Mouse (Mus musculus): ENCODE measurements at regions not wholly inside any gene's neighbourhood (a gene's known extent, or its start where the extent isn't known, plus 50 kb on each side); places are given as distances from the start of the nearest gene placed in this dataset.
A peak's percentile ranks its signal among the peaks of the same experiment; 100 is the strongest.

DNA sequence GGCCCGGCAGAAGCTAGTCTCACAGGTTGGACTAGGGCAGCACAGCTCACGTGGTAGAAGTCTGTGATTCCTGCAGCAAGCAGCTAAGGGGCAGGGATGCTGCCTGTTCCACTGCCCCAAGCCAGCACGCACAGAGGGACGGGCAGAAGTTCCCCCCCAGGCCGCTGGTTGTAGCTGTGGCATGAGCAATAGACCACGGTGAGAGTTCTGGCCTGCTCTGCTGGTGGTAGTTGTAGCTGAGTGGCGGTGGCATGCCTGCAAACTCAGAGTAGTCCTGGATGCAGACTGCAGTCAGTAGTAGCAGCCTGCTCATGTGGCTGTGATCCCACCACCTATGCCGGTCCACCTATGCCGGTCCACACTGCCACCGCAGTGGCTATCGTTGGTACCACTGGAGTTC is 71.5 kb upstream of the Rpl39l start:
- DNase-seq (ENCODE audit: low read depth): no peak

DNA sequence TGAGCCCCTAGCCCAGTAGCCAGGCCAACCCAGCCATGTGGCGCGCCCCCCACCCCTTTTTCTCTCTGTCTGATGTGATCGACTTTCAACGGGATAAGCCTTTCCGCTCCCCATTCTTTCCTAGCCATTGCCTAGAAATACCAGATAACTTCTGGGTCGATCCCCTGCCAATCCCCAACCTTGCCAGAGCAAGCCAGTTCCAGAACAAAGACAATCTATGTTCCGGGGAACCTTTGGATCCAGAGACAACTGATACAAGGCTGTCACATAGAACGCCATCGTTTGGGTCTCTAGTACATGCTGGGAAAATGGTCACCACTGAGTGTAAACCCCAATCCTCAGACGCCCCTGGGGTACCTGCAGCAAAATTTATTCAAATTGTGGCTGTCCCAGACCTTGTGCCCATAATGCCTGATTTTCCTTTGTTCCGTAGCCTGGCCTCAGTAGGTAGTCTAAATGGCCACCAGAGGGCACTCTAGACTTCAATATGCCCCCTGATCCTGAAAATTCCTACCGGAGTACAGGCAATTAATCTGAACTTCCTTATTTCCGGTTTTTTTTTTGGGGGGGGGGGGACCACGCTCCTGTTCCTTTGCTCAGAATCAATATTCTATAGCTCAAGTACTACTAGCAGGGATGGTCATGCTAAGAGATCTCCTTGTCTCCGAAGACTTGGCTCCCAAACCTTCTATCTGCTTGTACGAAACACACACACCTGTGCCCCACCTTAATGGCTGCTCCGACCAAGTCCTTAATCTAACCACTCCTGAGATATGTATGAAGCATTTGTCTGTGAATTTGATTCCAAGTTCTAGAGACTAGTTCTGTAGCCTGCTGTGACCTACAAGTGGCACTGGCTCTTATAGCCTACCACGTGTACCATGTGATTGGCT is 81.3 kb upstream of the Rpl39l start:
- no peak for DNase-seq (ENCODE audit: low read depth)

- no peak for DNase-seq (ENCODE audit: low read depth)
Measured at GRCm38 (mm10) chr16:10086341-10086740, 83.7 kb upstream of the Rpl39l start.

DNA sequence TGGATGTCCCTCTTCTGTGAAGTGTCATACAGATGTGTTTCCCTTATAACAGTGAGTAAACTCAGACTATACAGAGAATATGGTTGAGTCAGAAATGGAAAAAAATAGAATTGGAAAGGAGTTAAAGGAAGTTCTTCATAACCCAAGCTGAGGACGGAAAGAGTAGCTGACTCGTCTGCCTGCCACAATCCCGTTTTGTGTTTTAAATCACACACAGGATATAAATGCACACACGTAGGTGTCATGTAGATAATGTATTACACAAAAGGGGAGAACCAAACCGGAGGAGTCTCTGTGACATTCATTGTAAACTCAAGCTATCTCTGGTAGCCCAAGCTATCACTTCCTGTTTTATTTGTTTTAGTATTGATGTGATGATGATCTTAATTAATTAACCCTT is 84.6 kb upstream of the Rpl39l start:
- DNase-seq (ENCODE audit: low read depth): no peak

DNA sequence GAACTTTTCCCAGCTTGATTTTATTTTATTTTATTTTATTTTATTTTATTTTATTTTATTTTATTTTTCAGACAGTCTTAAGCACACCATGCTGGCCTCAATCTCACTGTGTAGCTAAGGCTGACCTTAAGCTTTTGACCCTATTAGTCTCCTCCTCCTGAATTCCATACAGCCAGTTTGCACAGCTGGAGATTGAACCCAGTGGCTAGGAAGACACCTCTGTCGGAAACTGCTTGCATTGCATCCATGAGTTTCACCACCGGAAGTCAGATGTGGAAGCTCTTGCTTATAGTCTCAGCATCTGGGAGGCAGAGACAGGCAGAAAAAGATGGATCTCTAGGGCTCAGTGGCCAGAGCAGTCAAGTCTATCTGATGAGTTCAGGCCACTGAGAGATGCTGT is 86.4 kb upstream of the Grin2a start:
- no peak for DNase-seq (ENCODE audit: low read depth)

DNA sequence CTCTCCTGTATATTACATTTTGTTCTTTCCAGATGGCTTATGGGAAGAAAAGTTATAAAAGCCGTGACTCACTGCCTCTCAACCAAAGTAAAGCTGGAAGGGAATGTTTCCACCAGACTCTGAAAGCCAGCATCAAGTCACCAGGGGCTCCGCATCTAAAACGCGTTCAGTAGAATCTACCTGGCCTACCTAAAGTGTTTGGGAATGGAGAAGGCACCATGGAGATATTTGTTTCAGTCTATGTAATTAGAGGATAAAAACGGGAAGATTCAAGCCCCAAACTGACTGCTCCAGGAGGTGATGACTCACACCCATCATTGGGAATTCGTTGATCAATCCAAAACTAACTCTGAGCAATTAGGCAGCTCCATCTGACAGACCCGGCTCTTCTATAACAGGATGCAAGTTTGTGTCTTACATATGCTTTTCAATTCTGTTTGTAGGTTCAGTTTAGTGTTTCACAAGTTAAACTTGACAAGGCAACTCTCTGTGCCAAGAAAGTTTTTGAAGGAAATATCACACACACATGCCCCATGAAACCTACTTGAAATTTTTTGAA is 84.8 kb upstream of the Grin2a start:
- no peak for DNase-seq (ENCODE audit: low read depth)

DNA sequence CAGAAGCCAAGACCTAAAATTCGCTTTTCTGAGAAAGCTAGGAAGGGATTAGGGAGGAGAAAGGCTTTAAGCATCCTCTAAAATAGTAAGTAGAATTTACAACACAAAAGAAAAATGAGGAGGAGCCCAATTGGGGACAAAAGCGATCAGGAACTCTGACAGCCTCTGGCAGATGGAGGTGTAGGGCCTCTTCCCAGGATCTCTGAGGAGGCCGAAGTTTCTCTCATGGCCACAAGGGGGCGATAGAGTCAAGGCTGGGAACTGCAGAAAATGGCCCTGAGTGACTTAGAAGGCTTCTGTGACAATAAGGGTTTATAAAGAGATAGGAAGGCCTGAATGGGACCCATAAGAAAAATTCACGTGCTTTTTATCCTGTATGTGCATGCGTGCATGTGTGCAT is 77.8 kb upstream of the Grin2a start:
- peak; percentile 25 for DNase-seq (ENCODE audit: low read depth)

GRCm38 (mm10) chr16:10063491-10063890 is 68.1 kb upstream of the Grin2a start:
- no peak for DNase-seq (ENCODE audit: low read depth)

DNA sequence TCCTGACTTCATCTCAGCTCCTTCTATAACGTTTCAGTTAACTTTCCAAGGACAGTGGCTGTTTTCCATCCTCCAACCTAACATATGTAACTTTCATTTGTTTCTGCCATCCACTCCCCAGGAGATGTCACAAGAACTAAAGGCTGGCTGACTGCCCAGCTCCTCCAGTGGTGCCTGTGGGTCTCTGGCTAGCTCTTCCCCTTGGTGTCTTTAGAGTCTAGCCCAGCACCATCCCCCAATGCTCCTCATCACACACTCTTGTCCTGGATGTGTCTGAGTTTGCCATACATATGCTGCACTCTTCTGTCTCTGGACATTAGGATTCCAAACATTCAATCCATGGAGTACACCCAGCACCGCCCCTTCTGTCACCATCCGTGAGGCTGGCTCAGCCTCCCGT is 62.7 kb upstream of the Grin2a start:
- no peak for DNase-seq (ENCODE audit: low read depth)

Data from c-Kit-positive CD71-negative TER-119-negative erythroid progenitor cells, embryonic 14.5 days (primary cell).